Mouse (Mus musculus): ENCODE measurements around the gene Calr4.

The Calr4 gene

GRCm38 (mm10) chr4:109234185-109234584 lies at the start of gene Calr4:
Gene Calr4 (plus strand): TSS chr4:109234485.
- DNase-seq (ENCODE audit: low spot score), result no peak

- DNase-seq (ENCODE audit: low spot score), result no peak
Measured at GRCm38 (mm10) chr4:109185616-109186405, 48.5 kb upstream of the Calr4 start.

DNA sequence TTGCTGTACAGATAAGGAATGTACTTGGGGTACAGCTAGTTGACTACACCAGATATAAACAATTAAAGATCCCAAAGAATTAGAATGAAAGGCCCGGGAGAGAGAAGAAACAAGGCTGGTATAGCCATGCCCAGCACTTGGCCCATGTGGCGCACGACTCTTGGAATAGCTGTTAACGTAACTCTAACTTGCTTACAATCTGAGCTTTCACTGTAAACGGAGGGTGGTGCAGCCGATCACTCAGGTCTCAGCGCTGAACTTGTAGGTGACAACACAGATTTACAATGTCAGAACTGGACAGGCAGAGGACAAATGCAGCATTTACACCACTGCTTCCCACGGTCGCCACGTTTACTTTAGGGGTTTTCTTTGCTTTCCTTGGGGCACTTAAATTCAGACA lies 42.7 kb upstream of the Calr4 start:
- DNase-seq (ENCODE audit: low spot score), result no peak

GRCm38 (mm10) chr4:109193886-109194285 lies 40.4 kb upstream of the Calr4 start:
- no peak for DNase-seq (ENCODE audit: low spot score)

- DNase-seq (ENCODE audit: low spot score), result no peak
Measured at GRCm38 (mm10) chr4:109195900-109196629, 38.2 kb upstream of the Calr4 start.

DNA sequence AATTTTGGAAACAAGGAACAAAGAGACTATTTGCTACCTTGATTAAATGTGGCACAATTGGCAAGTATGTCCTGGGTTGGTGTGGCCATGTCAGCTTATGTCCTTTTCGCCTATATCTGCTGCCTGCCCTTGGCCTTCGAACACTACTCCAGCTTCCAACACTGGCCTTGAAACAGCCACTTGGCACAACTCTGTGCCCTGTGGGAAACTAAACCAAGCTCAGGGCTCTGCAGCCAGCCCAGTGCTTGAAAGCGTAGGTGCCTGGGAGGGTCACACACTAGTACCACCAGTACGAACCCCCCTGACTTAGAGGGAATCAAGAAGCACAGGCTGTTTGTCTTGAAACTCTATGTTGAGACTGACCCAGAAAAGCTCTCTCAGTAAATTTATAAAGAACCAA lies 35.2 kb upstream of the Calr4 start:
- no peak for DNase-seq (ENCODE audit: low spot score)

- DNase-seq (ENCODE audit: low spot score), result peak; percentile 99
Measured at GRCm38 (mm10) chr4:109201582-109202424, 32.5 kb upstream of the Calr4 start, which contains the start of gene Osbpl9. Gene Osbpl9 (minus strand): TSS chr4:109202272.

DNA sequence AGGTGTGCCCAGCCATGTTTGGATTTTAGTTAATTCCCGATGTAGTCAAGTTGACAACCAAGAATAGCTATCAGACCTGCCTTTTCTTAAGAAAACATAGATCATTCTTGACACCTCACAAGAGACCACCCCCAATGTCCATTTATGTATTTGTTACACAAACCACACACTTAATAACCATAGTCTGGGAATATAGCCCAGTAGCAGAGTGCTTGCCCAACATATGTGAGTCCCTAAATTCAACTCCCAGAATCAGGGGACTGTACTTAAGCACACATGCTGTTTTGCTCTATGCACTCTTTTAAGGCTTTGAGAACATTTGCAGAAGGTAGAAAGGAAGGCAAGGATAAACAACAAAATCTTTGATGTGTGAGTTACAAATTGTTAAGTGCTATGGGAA lies 30.4 kb upstream of the Calr4 start:
- no peak for DNase-seq (ENCODE audit: low spot score)

DNA sequence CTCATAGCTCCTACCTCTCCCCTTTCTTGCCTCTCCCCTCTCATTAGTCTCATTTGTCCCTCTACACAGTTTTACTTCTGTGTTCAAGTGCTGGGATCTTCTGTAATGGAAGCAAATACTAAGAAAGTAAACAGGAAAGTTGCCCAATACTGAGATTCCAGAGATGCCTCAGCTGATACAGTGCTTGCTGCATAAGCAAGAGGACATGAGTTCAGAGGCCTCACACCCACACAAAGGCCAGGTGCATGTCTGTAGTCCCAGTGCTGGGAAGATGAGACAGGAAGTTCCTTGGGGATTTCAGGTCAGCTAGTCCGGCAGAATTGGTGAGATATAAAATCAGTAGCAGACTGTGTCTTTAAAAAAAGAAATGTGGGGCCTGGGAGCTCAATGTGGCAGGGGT lies 29.9 kb upstream of the Calr4 start:
- DNase-seq (ENCODE audit: low spot score), result peak; percentile 76

DNA sequence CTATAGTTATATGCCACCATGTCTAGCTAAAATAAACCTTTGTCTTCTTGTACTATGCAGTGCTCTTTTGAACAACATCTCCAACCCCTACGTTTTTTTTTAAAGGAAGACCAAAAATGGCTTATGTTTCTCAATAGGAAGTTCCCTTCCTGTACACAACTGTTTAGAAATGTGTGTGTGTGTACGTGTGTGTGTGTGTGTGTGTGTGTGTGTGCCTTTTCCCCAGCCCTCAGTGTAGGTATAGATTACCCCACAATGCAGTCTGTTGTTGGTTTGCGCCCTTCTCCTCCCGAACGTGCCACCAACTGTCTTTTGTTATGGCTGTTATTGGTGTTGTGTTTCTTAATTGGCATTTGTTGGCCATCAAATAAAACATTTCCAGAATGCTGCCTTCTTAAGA lies 26.8 kb upstream of the Calr4 start:
- no peak for DNase-seq (ENCODE audit: low spot score)

DNA sequence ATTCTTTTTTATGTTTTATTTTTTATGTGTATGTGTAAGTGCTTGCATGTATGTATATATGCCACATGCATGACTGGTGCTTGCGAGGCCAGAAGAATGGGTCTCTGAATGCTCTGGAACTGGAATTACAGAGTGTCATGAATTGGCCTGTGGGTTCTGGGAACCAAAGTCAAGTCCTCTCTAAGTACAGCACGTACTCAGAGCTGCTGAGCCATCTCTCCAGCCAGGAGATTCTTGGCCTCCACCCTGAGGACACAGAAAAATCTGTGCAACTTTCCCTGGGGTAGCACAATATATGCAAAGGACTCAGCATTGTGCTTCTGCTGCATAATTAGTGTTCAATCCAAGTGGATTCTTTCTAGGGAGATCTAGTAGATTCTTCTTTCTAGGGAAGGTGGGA lies 24.0 kb upstream of the Calr4 start:
- DNase-seq (ENCODE audit: low spot score), result no peak

GRCm38 (mm10) chr4:109210881-109211280 lies 23.4 kb upstream of the Calr4 start:
- no peak for DNase-seq (ENCODE audit: low spot score)

- DNase-seq (ENCODE audit: low spot score), result no peak
Measured at GRCm38 (mm10) chr4:109213986-109214385, 20.3 kb upstream of the Calr4 start.

DNA sequence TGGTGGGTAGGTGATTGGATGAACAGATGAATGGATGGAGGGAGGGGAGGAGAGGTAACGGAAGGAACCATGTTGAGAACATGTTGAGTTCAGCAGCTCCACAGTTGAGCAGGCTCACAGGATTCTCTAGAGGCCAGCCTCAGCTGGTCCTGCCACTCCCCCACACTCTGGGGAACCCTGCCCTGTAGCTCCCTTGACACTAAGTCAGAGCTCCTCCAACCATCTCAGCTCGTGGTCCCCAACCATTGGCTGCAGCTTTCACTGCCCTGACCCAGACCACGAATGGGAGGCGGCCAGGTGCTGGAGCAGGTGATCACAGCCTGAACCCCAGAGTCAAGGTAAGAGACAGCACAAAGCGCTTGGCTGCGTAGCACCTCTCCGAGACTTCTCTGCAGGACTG lies 16.3 kb upstream of the Calr4 start:
- no peak for DNase-seq (ENCODE audit: low spot score)

GRCm38 (mm10) chr4:109220441-109220940 lies 13.8 kb upstream of the Calr4 start:
- DNase-seq (ENCODE audit: low spot score), result no peak

GRCm38 (mm10) chr4:109222001-109222400 lies 12.3 kb upstream of the Calr4 start:
- DNase-seq (ENCODE audit: low spot score), result no peak

- DNase-seq (ENCODE audit: low spot score), result no peak
Measured at GRCm38 (mm10) chr4:109224762-109225552, 9.3 kb upstream of the Calr4 start.

- no peak for DNase-seq (ENCODE audit: low spot score)
Measured at GRCm38 (mm10) chr4:109225606-109226005, 8.7 kb upstream of the Calr4 start.

- DNase-seq (ENCODE audit: low spot score), result no peak
Measured at GRCm38 (mm10) chr4:109226071-109226470, 8.2 kb upstream of the Calr4 start.

DNA sequence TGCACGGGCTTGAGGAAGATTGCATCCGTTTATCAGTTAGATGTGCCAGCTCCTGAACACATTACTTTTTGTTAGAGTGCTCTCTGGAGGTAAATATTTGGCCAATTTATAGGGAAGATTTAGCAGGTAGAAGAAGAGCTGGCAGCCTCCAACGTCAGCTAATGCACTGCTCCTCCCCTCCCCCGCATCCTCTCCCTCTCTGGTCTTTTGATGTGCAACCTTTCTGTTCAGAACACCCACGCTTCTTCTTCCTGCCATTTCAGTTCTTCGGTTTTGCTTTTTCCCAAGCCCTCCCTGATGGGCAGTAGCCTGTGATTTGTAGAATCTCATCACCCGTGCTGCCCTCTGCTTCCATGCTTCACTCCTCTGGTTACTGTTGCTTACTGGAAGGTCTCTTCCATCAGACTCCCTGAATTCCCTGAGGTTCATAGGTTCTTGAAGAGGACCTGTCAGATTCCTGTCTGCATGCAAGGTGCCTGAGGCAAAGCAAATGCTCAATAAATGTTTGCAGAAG lies 4.5 kb upstream of the Calr4 start:
- DNase-seq (ENCODE audit: low spot score), result no peak

DNA sequence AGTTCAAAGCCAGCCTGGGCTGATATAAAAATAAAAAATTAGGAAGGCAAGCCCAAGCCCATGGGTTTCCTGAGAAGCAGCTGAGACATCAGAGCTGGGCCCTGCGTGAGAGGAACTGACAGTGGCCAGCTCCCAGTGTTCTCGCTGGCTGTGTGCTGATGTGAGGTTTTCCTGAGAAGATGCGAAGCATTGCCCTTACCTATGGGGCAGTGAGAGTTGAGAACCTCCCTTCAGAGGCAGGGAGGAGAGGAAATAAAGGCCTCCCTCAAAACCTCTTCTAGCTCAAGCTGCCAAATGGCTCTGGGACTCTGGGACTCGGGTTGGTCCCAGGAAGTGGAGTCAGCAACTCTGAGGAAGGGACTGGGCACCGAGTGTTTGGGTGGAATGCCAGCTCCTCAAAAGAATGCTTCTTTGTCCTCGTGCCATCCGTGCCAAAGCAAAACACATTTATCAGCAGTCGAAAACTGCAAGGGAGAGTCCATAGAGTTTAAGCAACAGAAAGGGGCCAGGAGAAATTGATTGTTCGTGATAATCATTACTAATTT lies 593 bp downstream of the Calr4 start:
- no peak for DNase-seq (ENCODE audit: low spot score)

Measured in yolk sac, embryonic 10.5 days (tissue).